Mouse (Mus musculus): ENCODE measurements around the gene Camk1d. TPM values are rescaled to one million over a fixed set of nuclear protein-coding genes. Genes with fewer than 3 reads are reported as not detected.
A peak's percentile ranks its signal among the peaks of the same experiment; 100 is the strongest.

Gene Camk1d
- total and polyA plus RNA-seq, 2 experiments from 2014 or later = 7.2 to 16.6 TPM

DNA sequence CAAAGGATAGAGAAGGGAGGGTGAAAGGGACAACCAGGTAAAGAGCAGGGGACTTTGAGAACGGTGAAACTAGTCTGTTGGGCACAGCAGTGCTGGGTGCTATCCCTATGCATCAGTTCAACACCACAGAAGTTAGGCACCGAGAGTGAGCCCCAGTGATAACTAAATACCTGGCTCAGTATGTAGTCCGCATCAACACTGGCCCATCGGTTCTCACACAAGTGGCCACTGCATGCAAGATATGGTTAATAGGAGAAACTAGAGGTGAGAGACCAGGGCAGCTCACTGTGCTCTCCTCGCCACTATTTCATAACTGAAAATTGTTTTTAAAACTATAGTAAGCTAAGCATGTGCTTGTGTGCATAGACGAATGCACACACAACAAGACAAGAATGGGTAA, 228.5 kb downstream of the Camk1d start:
- no peaks in the 10 kb centered on the region; the same call in 1 of the 2 replicates for H3K4me1 ChIP-seq (ENCODE audit: insufficient read depth, low read length)
- 96% methylated on average over 6 of the region's 6 CpGs for WGBS
- H3K36me3 ChIP-seq (ENCODE audit: insufficient read depth, low read length) = no peaks in the 10 kb centered on the region
- TF ChIP-seq CTCF (IDR thresholded peaks at IDR 0.05; ENCODE audit: low read depth) = no peak
- H3K27me3 ChIP-seq (ENCODE audit: insufficient read depth, low read length) = no peaks in the 10 kb centered on the region
- ATAC-seq (no peak), DNase-seq (ENCODE audit: low spot score) (no peak)
- no peak overlapping the region for H3K27ac ChIP-seq
- H3K9ac ChIP-seq (replicated peaks; ENCODE audit: low read length) = no peak overlapping the region
- H3K4me2 ChIP-seq (ENCODE audit: low read depth, low read length) = no peak overlapping the region
- no peaks in the 10 kb centered on the region for H3K9me3 ChIP-seq (ENCODE audit: low read length)
- H3K4me3 ChIP-seq (ENCODE audit: low read length) = no peak overlapping the region

DNA sequence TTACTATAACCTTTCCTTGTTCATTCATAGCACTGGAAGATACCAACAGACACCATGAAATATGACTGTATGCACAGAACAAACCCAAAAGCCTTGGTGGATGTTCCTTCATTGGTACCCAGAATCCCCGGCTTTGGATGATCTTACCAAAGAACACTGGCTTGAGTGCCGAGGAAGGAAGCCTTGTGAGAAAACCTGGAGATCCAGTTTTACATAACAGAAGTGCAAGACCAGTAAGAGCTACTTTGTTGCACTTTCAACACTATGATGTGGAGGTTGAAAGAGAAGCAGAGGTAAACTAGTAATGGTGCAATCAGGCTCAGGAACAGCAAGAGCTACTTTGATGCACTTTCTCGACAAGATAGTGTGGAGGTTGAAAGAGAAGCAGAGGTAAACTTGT, 234.4 kb downstream of the Camk1d start:
- ATAC-seq = no peak
- Histone ChIP-seq H3K4me3 (ENCODE audit: low read length) (no peak overlapping the region), H3K4me2 (ENCODE audit: low read depth, low read length) (no peak overlapping the region), H3K9ac (replicated peaks; ENCODE audit: low read length) (no peak overlapping the region), H3K27ac (no peak overlapping the region), H3K9me3 (ENCODE audit: low read length) (no peaks in the 10 kb centered on the region), H3K4me1 (ENCODE audit: insufficient read depth, low read length) (no peaks in the 10 kb centered on the region; the same call in 1 of the 2 replicates), H3K36me3 (ENCODE audit: insufficient read depth, low read length) (no peaks in the 10 kb centered on the region), H3K27me3 (ENCODE audit: insufficient read depth, low read length) (no peaks in the 10 kb centered on the region)
- WGBS = 88% methylated on average over 3 of the region's 3 CpGs
- DNase-seq (ENCODE audit: low spot score) = no peak
- TF ChIP-seq CTCF (IDR thresholded peaks at IDR 0.05; ENCODE audit: low read depth) = no peak

DNA sequence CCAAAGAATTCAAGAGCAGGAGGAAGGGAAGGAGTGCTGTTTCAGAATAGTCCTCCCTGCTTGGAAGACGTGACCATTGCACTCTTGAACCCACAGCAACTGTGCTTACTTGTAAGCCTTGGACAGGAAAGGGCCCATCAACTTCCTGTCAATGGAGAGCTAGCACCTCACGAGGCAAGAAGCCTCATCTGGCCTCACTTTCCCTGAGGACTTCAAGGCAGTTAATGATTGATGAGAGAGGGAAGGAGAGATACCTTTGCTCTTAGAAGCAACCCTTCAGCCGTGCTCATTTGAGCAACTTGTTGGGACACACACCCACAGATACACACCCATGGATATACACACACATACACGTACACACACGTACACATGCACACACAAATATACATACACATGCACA, 235.6 kb downstream of the Camk1d start:
- no peak overlapping the region for H3K27ac ChIP-seq
- no peaks in the 10 kb centered on the region for H3K36me3 ChIP-seq (ENCODE audit: insufficient read depth, low read length)
- DNase-seq (ENCODE audit: low spot score) = no peak
- no peaks in the 10 kb centered on the region for H3K4me1 ChIP-seq (ENCODE audit: insufficient read depth, low read length)
- no peak overlapping the region for H3K4me2 ChIP-seq (ENCODE audit: low read depth, low read length)
- 90% methylated on average over 5 of the region's 5 CpGs for WGBS
- no peak overlapping the region for H3K9ac ChIP-seq (replicated peaks; ENCODE audit: low read length)
- H3K9me3 ChIP-seq (ENCODE audit: low read length) = no peaks in the 10 kb centered on the region
- no peak overlapping the region for H3K4me3 ChIP-seq (ENCODE audit: low read length)
- ATAC-seq = no peak
- H3K27me3 ChIP-seq (ENCODE audit: insufficient read depth, low read length) = no peaks in the 10 kb centered on the region
- TF ChIP-seq CTCF (IDR thresholded peaks at IDR 0.05; ENCODE audit: low read depth) = no peak

DNA sequence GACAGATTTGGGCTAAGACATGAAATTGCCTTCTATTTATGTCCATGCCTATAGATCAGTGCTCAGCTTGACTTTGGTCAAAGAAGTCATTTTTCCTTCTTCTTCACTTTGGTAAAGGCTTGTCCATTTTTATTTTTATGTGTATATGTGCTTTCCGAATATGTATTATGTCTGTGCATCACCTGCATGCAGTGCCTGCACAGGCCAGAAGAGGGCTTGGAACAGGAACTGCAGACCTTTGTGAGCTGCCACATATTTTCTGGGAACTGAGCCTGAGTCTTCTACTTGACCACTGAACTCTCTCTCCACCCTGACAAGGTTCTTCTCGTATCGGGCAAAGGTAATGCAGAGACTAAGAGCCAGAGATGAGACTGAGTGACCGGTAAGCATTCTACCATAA, 236.1 kb downstream of the Camk1d start:
- Histone ChIP-seq H3K9ac (replicated peaks; ENCODE audit: low read length) (no peak overlapping the region), H3K4me2 (ENCODE audit: low read depth, low read length) (no peak overlapping the region), H3K4me1 (ENCODE audit: insufficient read depth, low read length) (no peaks in the 10 kb centered on the region), H3K36me3 (ENCODE audit: insufficient read depth, low read length) (no peaks in the 10 kb centered on the region), H3K9me3 (ENCODE audit: low read length) (no peaks in the 10 kb centered on the region), H3K27ac (no peak overlapping the region), H3K27me3 (ENCODE audit: insufficient read depth, low read length) (no peaks in the 10 kb centered on the region), H3K4me3 (ENCODE audit: low read length) (no peak overlapping the region)
- no peak for ATAC-seq
- 95% methylated on average over 4 of the region's 4 CpGs for WGBS
- peak; percentile 49 for TF ChIP-seq CTCF (IDR thresholded peaks at IDR 0.05; ENCODE audit: low read depth)
- DNase-seq (ENCODE audit: low spot score) = no peak

DNA sequence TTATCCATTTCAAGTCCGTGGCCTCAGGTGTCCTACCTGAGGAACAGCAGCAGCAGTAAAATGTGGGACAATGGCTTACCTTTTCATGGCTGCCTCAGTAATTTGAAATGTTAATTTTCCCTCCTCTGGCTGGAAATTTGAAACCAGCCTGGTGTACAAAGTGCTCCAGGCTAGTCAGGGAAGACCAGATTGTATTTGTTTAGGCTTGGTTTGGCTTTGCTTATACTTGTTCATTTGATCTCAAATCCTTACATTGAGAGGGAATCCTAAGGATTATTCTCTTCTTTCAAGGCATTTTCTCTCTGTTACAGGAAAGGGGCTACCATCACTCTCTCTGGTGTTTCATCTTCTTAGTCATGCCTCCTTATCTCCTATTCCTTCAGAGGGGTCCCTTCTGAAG, 236.8 kb downstream of the Camk1d start:
- no peak for DNase-seq (ENCODE audit: low spot score)

DNA sequence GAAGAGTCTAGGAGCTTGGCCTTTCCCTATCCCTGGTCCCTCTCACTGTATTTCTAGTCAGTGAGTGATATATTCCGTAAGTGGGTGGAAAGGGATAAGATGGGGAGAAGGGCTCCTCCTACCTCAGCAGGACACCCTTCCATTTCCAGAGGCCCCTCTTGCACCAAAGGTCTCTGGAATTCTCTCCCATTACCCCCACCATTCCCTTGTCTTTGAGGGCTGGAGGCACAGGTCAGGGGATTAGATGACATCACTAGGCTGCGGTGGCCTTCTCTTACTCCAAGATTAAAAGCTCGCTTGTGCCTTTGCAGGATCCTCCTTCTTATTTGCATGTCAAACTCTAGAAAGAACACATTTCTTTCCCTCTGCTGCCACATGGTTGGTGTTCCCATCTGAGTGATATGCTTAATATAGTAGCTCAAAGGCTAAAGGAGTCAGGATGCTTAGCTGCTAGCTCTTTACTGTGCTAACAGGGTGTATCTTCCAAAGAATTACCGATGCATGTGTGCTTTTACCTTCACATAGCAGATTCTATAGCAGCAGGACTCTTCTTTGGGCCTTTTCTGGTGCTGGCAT, 244.9 kb downstream of the Camk1d start:
- Histone ChIP-seq H3K9me3 (ENCODE audit: low read length) (no peaks in the 10 kb centered on the region), H3K27me3 (ENCODE audit: insufficient read depth, low read length) (no peaks in the 10 kb centered on the region), H3K9ac (replicated peaks; ENCODE audit: low read length) (no peak overlapping the region), H3K4me1 (ENCODE audit: insufficient read depth, low read length) (no peaks in the 10 kb centered on the region), H3K27ac (no peak overlapping the region), H3K36me3 (ENCODE audit: insufficient read depth, low read length) (no peaks in the 10 kb centered on the region), H3K4me2 (ENCODE audit: low read depth, low read length) (no peak overlapping the region), H3K4me3 (ENCODE audit: low read length) (no peak overlapping the region)
- no peak for TF ChIP-seq CTCF (IDR thresholded peaks at IDR 0.05; ENCODE audit: low read depth)
- ATAC-seq = no peak
- 74% methylated on average over 4 of the region's 4 CpGs for WGBS
- DNase-seq (ENCODE audit: low spot score) = no peak

More for the DNA sequence above, 236.8 kb downstream of the Camk1d start:
- H3K4me2 ChIP-seq (ENCODE audit: low read depth, low read length) = no peak overlapping the region
- no peak for TF ChIP-seq CTCF (IDR thresholded peaks at IDR 0.05; ENCODE audit: low read depth)
- 77% methylated on average over 1 of the region's 1 CpGs for WGBS
- no peak for ATAC-seq
- H3K4me1 ChIP-seq (ENCODE audit: insufficient read depth, low read length) = no peaks in the 10 kb centered on the region
- no peaks in the 10 kb centered on the region for H3K36me3 ChIP-seq (ENCODE audit: insufficient read depth, low read length)
- no peaks in the 10 kb centered on the region for H3K27me3 ChIP-seq (ENCODE audit: insufficient read depth, low read length)
- H3K9me3 ChIP-seq (ENCODE audit: low read length) = no peaks in the 10 kb centered on the region
- no peak overlapping the region for H3K4me3 ChIP-seq (ENCODE audit: low read length)
- no peak overlapping the region for H3K27ac ChIP-seq
- H3K9ac ChIP-seq (replicated peaks; ENCODE audit: low read length) = no peak overlapping the region

DNA sequence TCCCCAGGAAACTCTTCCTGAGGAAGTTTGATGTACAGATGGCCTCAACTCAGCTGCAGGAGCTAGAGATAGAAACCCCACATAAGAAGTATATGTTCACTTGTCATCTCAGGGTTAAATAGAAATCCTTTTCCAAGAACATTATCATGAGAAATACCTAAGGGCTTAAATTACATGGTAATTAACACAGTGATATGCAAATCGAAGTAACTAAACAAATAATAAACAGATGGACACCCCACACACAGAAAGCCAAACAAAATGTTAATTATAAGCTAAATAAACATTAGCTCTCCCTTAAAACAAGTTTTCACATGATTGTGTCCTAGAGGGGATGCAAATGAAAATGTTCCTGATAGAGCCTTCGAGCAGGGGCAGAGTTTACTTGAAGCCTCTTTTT, 246.8 kb downstream of the Camk1d start:
- ATAC-seq (no peak), DNase-seq (ENCODE audit: low spot score) (no peak)
- Histone ChIP-seq H3K27me3 (ENCODE audit: insufficient read depth, low read length) (no peaks in the 10 kb centered on the region), H3K4me1 (ENCODE audit: insufficient read depth, low read length) (no peaks in the 10 kb centered on the region), H3K27ac (no peak overlapping the region), H3K4me3 (ENCODE audit: low read length) (no peak overlapping the region), H3K36me3 (ENCODE audit: insufficient read depth, low read length) (no peaks in the 10 kb centered on the region), H3K9me3 (ENCODE audit: low read length) (no peaks in the 10 kb centered on the region), H3K4me2 (ENCODE audit: low read depth, low read length) (no peak overlapping the region), H3K9ac (replicated peaks; ENCODE audit: low read length) (no peak overlapping the region)
- no peak for TF ChIP-seq CTCF (IDR thresholded peaks at IDR 0.05; ENCODE audit: low read depth)
- 56% methylated on average over 2 of the region's 2 CpGs for WGBS

Data from hindbrain, postnatal 0 days (tissue).